Comparison of ENCODE assay signal across 18 mouse cellular contexts in genomic region chr9:66722869-66723272, GRCm38 (mm10). TPM values are rescaled to one million over a fixed set of nuclear protein-coding genes. Genes with fewer than 3 reads are reported as not detected.
DNase-seq lines count a peak whose midpoint lies in the region; ATAC-seq and TF ChIP-seq lines count a peak whose summit lies in the region.
"Had no signal": no experiment of that assay in that cellular context is flagged by ENCODE, and none has a peak within 500 bp of the region (broad histone marks: within the 10 kb centered on the region; RNA-seq: fewer than 3 reads in every experiment).

No protein-coding gene starts in this region.

- H3K36me3 ChIP-seq in neural tube, embryonic 13.5 days, result no peaks in the 10 kb centered on the region
- H3K36me3 ChIP-seq in embryonic facial prominence, embryonic 15.5 days, result no peaks in the 10 kb centered on the region
- no peaks in the 10 kb centered on the region for H3K36me3 ChIP-seq in hindbrain, postnatal 0 days (ENCODE audit: insufficient read depth, low read length)
- no peaks in the 10 kb centered on the region for H3K36me3 ChIP-seq in limb, embryonic 15.5 days
- no peaks in the 10 kb centered on the region for H3K36me3 ChIP-seq in lung, postnatal 0 days (ENCODE audit: insufficient read depth, low read length)
- H3K36me3 ChIP-seq: heart, embryonic 13.5 days; lung, embryonic 15.5 days; midbrain, embryonic 13.5 days; neural tube, embryonic 12.5 days had no signal

- H3K27ac ChIP-seq in neural tube, embryonic 13.5 days (replicated peaks), result peak overlapping the region; percentile 6; the same call in 1 of the 2 replicates
- peak overlapping the region; percentile 74 for H3K27ac ChIP-seq in embryonic facial prominence, embryonic 15.5 days (replicated peaks)
- 0 out of 2 replicates have a peak overlapping the region, but pooled peaks have one; percentile 2 for H3K27ac ChIP-seq in hindbrain, postnatal 0 days
- peak overlapping the region; percentile 82 for H3K27ac ChIP-seq in limb, embryonic 15.5 days
- H3K27ac ChIP-seq in lung, postnatal 0 days (ENCODE audit: low read length), result no peak overlapping the region
- H3K27ac ChIP-seq: heart, embryonic 13.5 days; lung, embryonic 15.5 days; midbrain, embryonic 13.5 days; neural tube, embryonic 12.5 days had no signal

- no peak overlapping the region for H3K4me3 ChIP-seq in neural tube, embryonic 13.5 days
- no peak overlapping the region for H3K4me3 ChIP-seq in embryonic facial prominence, embryonic 15.5 days (replicated peaks)
- no peak overlapping the region for H3K4me3 ChIP-seq in hindbrain, postnatal 0 days (ENCODE audit: low read length)
- H3K4me3 ChIP-seq in limb, embryonic 15.5 days, result no peak overlapping the region
- H3K4me3 ChIP-seq in lung, postnatal 0 days (ENCODE audit: low read depth, low read length), result no peak overlapping the region
- H3K4me3 ChIP-seq: heart, embryonic 13.5 days; lung, embryonic 15.5 days; midbrain, embryonic 13.5 days; neural tube, embryonic 12.5 days had no signal

- no peaks in the 10 kb centered on the region for H3K9me3 ChIP-seq in neural tube, embryonic 13.5 days
- no peaks in the 10 kb centered on the region for H3K9me3 ChIP-seq in embryonic facial prominence, embryonic 15.5 days (replicated peaks)
- H3K9me3 ChIP-seq in hindbrain, postnatal 0 days (ENCODE audit: low read length), result no peaks in the 10 kb centered on the region
- H3K9me3 ChIP-seq in limb, embryonic 15.5 days, result no peaks in the 10 kb centered on the region
- no peaks in the 10 kb centered on the region for H3K9me3 ChIP-seq in lung, postnatal 0 days (ENCODE audit: low read length)
- H3K9me3 ChIP-seq: heart, embryonic 13.5 days; lung, embryonic 15.5 days; midbrain, embryonic 13.5 days; neural tube, embryonic 12.5 days had no signal

- no peak overlapping the region for H3K4me2 ChIP-seq in neural tube, embryonic 13.5 days
- H3K4me2 ChIP-seq in embryonic facial prominence, embryonic 15.5 days (replicated peaks), result no peak overlapping the region
- no peak overlapping the region for H3K4me2 ChIP-seq in hindbrain, postnatal 0 days (ENCODE audit: low read depth, low read length)
- no peak overlapping the region for H3K4me2 ChIP-seq in limb, embryonic 15.5 days
- no peak overlapping the region for H3K4me2 ChIP-seq in lung, postnatal 0 days (replicated peaks; ENCODE audit: low read depth, low read length)
- H3K4me2 ChIP-seq: heart, embryonic 13.5 days; lung, embryonic 15.5 days; midbrain, embryonic 13.5 days; neural tube, embryonic 12.5 days had no signal

- H3K9ac ChIP-seq in neural tube, embryonic 13.5 days, result no peak overlapping the region
- H3K9ac ChIP-seq in embryonic facial prominence, embryonic 15.5 days, result no peak overlapping the region
- no peak overlapping the region for H3K9ac ChIP-seq in hindbrain, postnatal 0 days (replicated peaks; ENCODE audit: low read length)
- H3K9ac ChIP-seq in limb, embryonic 15.5 days, result no peak overlapping the region
- H3K9ac ChIP-seq in lung, postnatal 0 days (replicated peaks; ENCODE audit: low read depth), result no peak overlapping the region
- H3K9ac ChIP-seq: heart, embryonic 13.5 days; lung, embryonic 15.5 days; midbrain, embryonic 13.5 days; neural tube, embryonic 12.5 days had no signal

- WGBS in neural tube, embryonic 13.5 days, result 49% methylated on average over 5 of the region's 5 CpGs
- WGBS in embryonic facial prominence, embryonic 15.5 days, result 13% methylated on average over 5 of the region's 5 CpGs
- 32% methylated on average over 5 of the region's 5 CpGs for WGBS in hindbrain, postnatal 0 days
- 12% methylated on average over 5 of the region's 5 CpGs for WGBS in limb, embryonic 15.5 days
- WGBS in lung, postnatal 0 days, result 70% methylated on average over 5 of the region's 5 CpGs

- no peak for TF ChIP-seq CTCF in hindbrain, postnatal 0 days (IDR thresholded peaks at IDR 0.05; ENCODE audit: low read depth)
- no peak for TF ChIP-seq CTCF in lung, postnatal 0 days (IDR thresholded peaks at IDR 0.05)

- DNase-seq in neural tube, embryonic 10.5 days (ENCODE audit: extremely low spot score, low spot score), result no peak
- DNase-seq in hindbrain, postnatal 0 days (ENCODE audit: low spot score), result peak; percentile 27
- DNase-seq in lung, postnatal 0 days (ENCODE audit: low spot score), result no peak
- DNase-seq in frontal cortex, postnatal 14 days (ENCODE audit: low spot score in 2 of 2), result no peak
- no peak for DNase-seq in adrenal gland, postnatal 10 days
- DNase-seq: adrenal gland, adult 8-10 months; cerebellum, postnatal 25 days; layer of hippocampus, postnatal 36 days; thymus, adult 18-20 months had no signal

- H3K27me3 ChIP-seq in neural tube, embryonic 13.5 days, result no peaks in the 10 kb centered on the region
- no peaks in the 10 kb centered on the region for H3K27me3 ChIP-seq in embryonic facial prominence, embryonic 15.5 days
- no peaks in the 10 kb centered on the region for H3K27me3 ChIP-seq in hindbrain, postnatal 0 days (ENCODE audit: insufficient read depth, low read length)
- H3K27me3 ChIP-seq in limb, embryonic 15.5 days, result no peaks in the 10 kb centered on the region
- no peaks in the 10 kb centered on the region for H3K27me3 ChIP-seq in lung, postnatal 0 days (replicated peaks; ENCODE audit: insufficient read depth, low read length)
- H3K27me3 ChIP-seq: CH12.LX; heart, embryonic 13.5 days; lung, embryonic 15.5 days; midbrain, embryonic 13.5 days; neural tube, embryonic 12.5 days had no signal

- peaks cover 6% of the 10 kb centered on the region; the same call in 1 of the 2 replicates for H3K4me1 ChIP-seq in neural tube, embryonic 13.5 days (replicated peaks)
- peaks cover 58% of the 10 kb centered on the region for H3K4me1 ChIP-seq in embryonic facial prominence, embryonic 15.5 days
- peaks cover 6% of the 10 kb centered on the region; the same call in 1 of the 2 replicates for H3K4me1 ChIP-seq in hindbrain, postnatal 0 days (ENCODE audit: insufficient read depth, low read length)
- peaks cover 66% of the 10 kb centered on the region for H3K4me1 ChIP-seq in limb, embryonic 15.5 days
- no peaks in the 10 kb centered on the region for H3K4me1 ChIP-seq in lung, postnatal 0 days (ENCODE audit: insufficient read depth, low read depth, low read length)
- H3K4me1 ChIP-seq: heart, embryonic 13.5 days; lung, embryonic 15.5 days; neural tube, embryonic 12.5 days had no signal

- ATAC-seq in neural tube, embryonic 13.5 days (ENCODE audit: low read depth), result no peak
- peak; percentile 53; the same call in 1 of the 2 replicates for ATAC-seq in embryonic facial prominence, embryonic 15.5 days (ENCODE audit: insufficient number of reproducible peaks, low FRiP score, low TSS enrichment, low read depth)
- ATAC-seq in hindbrain, postnatal 0 days, result no peak
- peak; percentile 6; the same call in 1 of the 2 replicates for ATAC-seq in limb, embryonic 15.5 days (ENCODE audit: insufficient number of reproducible peaks, low FRiP score, low TSS enrichment, low read depth)
- ATAC-seq in lung, postnatal 0 days, result no peak
- ATAC-seq: midbrain, embryonic 13.5 days had no signal

- TF ChIP-seq EP300 in lung, postnatal 0 days (IDR thresholded peaks at IDR 0.05), result no peak

RNA-seq across cellular contexts. Expression of gene Car12, which starts 9.4 kb away (rescaled TPM):
- polyA plus RNA-seq in neural tube, embryonic 13.5 days (2015; fragmentation: Nextera tagmentation; extraction: Ambion mirVana), result 0.22 and 1.7 TPM in 2 replicates
- polyA plus RNA-seq in embryonic facial prominence, embryonic 15.5 days (2015; fragmentation: Nextera tagmentation; extraction: Ambion mirVana), result 26.0 and 26.3 TPM in 2 replicates
- total RNA-seq in hindbrain, postnatal 0 days (2014; rRNA removed), result 5.9 and 12.5 TPM in 2 replicates
- 6.6 and 7.4 TPM in 2 replicates for polyA plus RNA-seq in hindbrain, postnatal 0 days (2015; fragmentation: Nextera tagmentation; extraction: Ambion mirVana)
- polyA plus RNA-seq in limb, embryonic 15.5 days (2015; fragmentation: Nextera tagmentation; extraction: Ambion mirVana), result 33.6 and 33.9 TPM in 2 replicates
- polyA plus RNA-seq in lung, postnatal 0 days (2015; fragmentation: Nextera tagmentation; extraction: Ambion mirVana), result 0.24 and 0.35 TPM in 2 replicates
- under 1 TPM; 0.42 to 0.78 TPM for total RNA-seq in adrenal gland, postnatal 10 days (2021)
- total RNA-seq: liver, adult 2 months had no signal
- polyA plus RNA-seq: liver, adult 2 months had no signal

Comparison
In these comparisons a context has a peak if more than half of its experiments do, and no peak if none do; other contexts are left out.
1. ATAC-seq: peak in embryonic facial prominence, embryonic 15.5 days (single experiment) and limb, embryonic 15.5 days (single experiment); none in neural tube, embryonic 13.5 days (single experiment), hindbrain, postnatal 0 days (single experiment) and lung, postnatal 0 days (single experiment).